Comparison of ENCODE assay signal across 12 mouse cellular contexts in genomic region chr19:26646128-26646527, GRCm38 (mm10). TPM values are rescaled to one million over a fixed set of nuclear protein-coding genes. Genes with fewer than 3 reads are reported as not detected.
DNase-seq lines count a peak whose midpoint lies in the region; ATAC-seq and TF ChIP-seq lines count a peak whose summit lies in the region.
"Had no signal": no experiment of that assay in that cellular context is flagged by ENCODE, and none has a peak within 500 bp of the region (broad histone marks: within the 10 kb centered on the region; RNA-seq: fewer than 3 reads in every experiment).

No protein-coding gene starts in this region.

- no peak overlapping the region for H3K27ac ChIP-seq in liver, postnatal 0 days (ENCODE audit: low read depth)
- no peak overlapping the region for H3K27ac ChIP-seq in midbrain, embryonic 11.5 days (ENCODE audit: low read depth, low read length)
- H3K27ac ChIP-seq in forebrain, embryonic 15.5 days (replicated peaks), result no peak overlapping the region
- H3K27ac ChIP-seq: heart, adult 2 months; left cerebral cortex, adult 2 months; liver, embryonic 12.5 days had no signal

- no peak overlapping the region for H3K4me2 ChIP-seq in liver, postnatal 0 days (ENCODE audit: low read depth, low read length)
- H3K4me2 ChIP-seq in midbrain, embryonic 11.5 days, result no peak overlapping the region
- no peak overlapping the region for H3K4me2 ChIP-seq in forebrain, embryonic 15.5 days (replicated peaks)
- H3K4me2 ChIP-seq: liver, embryonic 12.5 days had no signal

- H3K9ac ChIP-seq in liver, postnatal 0 days (replicated peaks), result no peak overlapping the region
- H3K9ac ChIP-seq in midbrain, embryonic 11.5 days (ENCODE audit: low read length), result no peak overlapping the region
- no peak overlapping the region for H3K9ac ChIP-seq in forebrain, embryonic 15.5 days (replicated peaks)
- H3K9ac ChIP-seq: forebrain, postnatal 0 days; liver, embryonic 12.5 days had no signal

- peaks cover 6% of the 10 kb centered on the region for H3K36me3 ChIP-seq in liver, postnatal 0 days (replicated peaks; ENCODE audit: insufficient read depth, low read length)
- H3K36me3 ChIP-seq in midbrain, embryonic 11.5 days (ENCODE audit: control insufficient read depth, insufficient read depth, low read length), result no peaks in the 10 kb centered on the region
- H3K36me3 ChIP-seq in forebrain, embryonic 15.5 days, result peaks cover 16% of the 10 kb centered on the region; the same call in 1 of the 2 replicates
- H3K36me3 ChIP-seq: liver, embryonic 12.5 days had no signal

- ATAC-seq in liver, postnatal 0 days, result no peak
- peak; percentile 86 for ATAC-seq in megakaryocyte progenitor cell, adult 5-6 weeks (replicated peaks; ENCODE audit: poor library complexity)
- no peak for ATAC-seq in midbrain, embryonic 11.5 days (ENCODE audit: low FRiP score)
- ATAC-seq in forebrain, embryonic 15.5 days (replicated peaks), result no peak
- ATAC-seq: forebrain, postnatal 0 days; liver, embryonic 12.5 days had no signal

- peak; percentile 23 for DNase-seq in liver, postnatal 0 days
- no peak for DNase-seq in liver
- peak; percentile 87 for DNase-seq in T-cell, adult 2 months (ENCODE audit: low spot score)
- DNase-seq in thymus, postnatal 14 days, result peak; percentile 83
- no peak for DNase-seq in midbrain, embryonic 11.5 days (ENCODE audit: low spot score, missing footprints)
- DNase-seq: forebrain, postnatal 0 days; right cerebral cortex, adult 18-20 months had no signal

- TF ChIP-seq EP300 in liver, postnatal 0 days (IDR thresholded peaks at IDR 0.05; ENCODE audit: low read depth), result no peak

- no peaks in the 10 kb centered on the region for H3K9me3 ChIP-seq in liver, postnatal 0 days (ENCODE audit: low read length)
- no peaks in the 10 kb centered on the region for H3K9me3 ChIP-seq in midbrain, embryonic 11.5 days (ENCODE audit: control insufficient read depth, low read length)
- H3K9me3 ChIP-seq in forebrain, embryonic 15.5 days, result no peaks in the 10 kb centered on the region
- H3K9me3 ChIP-seq: liver, embryonic 12.5 days had no signal

- H3K4me1 ChIP-seq in liver, postnatal 0 days (ENCODE audit: insufficient read depth), result peaks cover 5% of the 10 kb centered on the region; the same call in 1 of the 2 replicates
- peaks cover 6% of the 10 kb centered on the region; the same call in 1 of the 2 replicates for H3K4me1 ChIP-seq in midbrain, embryonic 11.5 days (ENCODE audit: control insufficient read depth, insufficient read depth, low read length)
- no peaks in the 10 kb centered on the region; the same call in 1 of the 2 replicates for H3K4me1 ChIP-seq in forebrain, embryonic 15.5 days
- H3K4me1 ChIP-seq: liver, embryonic 12.5 days had no signal

- no peak for TF ChIP-seq CTCF in liver, postnatal 0 days (IDR thresholded peaks at IDR 0.05; ENCODE audit: low read depth)

- H3K27me3 ChIP-seq in liver, postnatal 0 days (ENCODE audit: insufficient read depth, low read length), result no peaks in the 10 kb centered on the region
- H3K27me3 ChIP-seq in midbrain, embryonic 11.5 days (ENCODE audit: control insufficient read depth, insufficient read depth, low read length), result no peaks in the 10 kb centered on the region
- no peaks in the 10 kb centered on the region for H3K27me3 ChIP-seq in forebrain, embryonic 15.5 days
- H3K27me3 ChIP-seq: liver, embryonic 12.5 days had no signal

- 20% methylated on average over 2 of the region's 2 CpGs for WGBS in liver, postnatal 0 days (ENCODE audit: insufficient replicate concordance)
- WGBS in midbrain, embryonic 11.5 days, result 59% methylated on average over 2 of the region's 2 CpGs
- 66% methylated on average over 2 of the region's 2 CpGs for WGBS in forebrain, embryonic 15.5 days

- H3K4me3 ChIP-seq in liver, postnatal 0 days (ENCODE audit: low read depth, low read length), result no peak overlapping the region
- H3K4me3 ChIP-seq in midbrain, embryonic 11.5 days (ENCODE audit: low read depth, low read length), result no peak overlapping the region
- H3K4me3 ChIP-seq in forebrain, embryonic 15.5 days, result no peak overlapping the region
- H3K4me3 ChIP-seq: heart, adult 2 months; left cerebral cortex, adult 2 months; liver, embryonic 12.5 days had no signal

RNA-seq across cellular contexts. Expression of gene Smarca2, which starts 41.3 kb away (rescaled TPM):
- 6.3 and 6.7 TPM in 2 replicates for polyA plus RNA-seq in liver, postnatal 0 days (2015; fragmentation: Nextera tagmentation; extraction: Ambion mirVana)
- total RNA-seq in megakaryocyte progenitor cell, adult 5-6 weeks (2015), result 68.9 and 76.5 TPM in 2 replicates
- total RNA-seq in megakaryocyte progenitor cell, adult 5-6 weeks (2017), result 50.3 and 60.7 TPM in 2 replicates
- 29.2 and 36.4 TPM in 2 replicates for polyA plus RNA-seq in midbrain, embryonic 11.5 days (2014; fragmentation: Nextera tagmentation; extraction: Ambion mirVana)
- 129 TPM in 2 replicates for polyA plus RNA-seq in forebrain, embryonic 15.5 days (2015; fragmentation: Nextera tagmentation; extraction: Ambion mirVana)

Comparison
In these comparisons a context has a peak if more than half of its experiments do, and no peak if none do; other contexts are left out.
1. DNase-seq: peak in liver, postnatal 0 days (single experiment), T-cell, adult 2 months (single experiment) and thymus, postnatal 14 days (single experiment); none in liver (single experiment) and midbrain, embryonic 11.5 days (single experiment).